Mouse (Mus musculus) embryonic facial prominence, embryonic 12.5 days (tissue): Measurements from ENCODE around the gene Bcar3. TPM values are rescaled to one million over a fixed set of nuclear protein-coding genes. Genes with fewer than 3 reads are reported as not detected.

Experiments used
- ATAC-seq: fragments of 200-750 bp; cut with Nextera tagmentation; 2 replicates; pipeline ENCODE4 v1.8.0; 2017; ENCODE audit not compliant: insufficient number of reproducible peaks, insufficient read depth, low FRiP score, low TSS enrichment
- H3K27ac ChIP-seq: fragments of 300-500 bp; sonication (generic); 2 replicates; pipeline ENCODE4 v1.5.1; 2016; ENCODE audit warnings: mild to moderate bottlenecking
- H3K27me3 ChIP-seq: fragments of 300-500 bp; sonication (generic); 2 replicates; pipeline ENCODE4 v1.6.1; 2016; ENCODE audit warnings: mild to moderate bottlenecking, moderate library complexity
- H3K36me3 ChIP-seq: fragments of 300-500 bp; sonication (generic); 2 replicates; pipeline ENCODE4 v1.6.1; 2016; ENCODE audit warnings: mild to moderate bottlenecking
- H3K4me1 ChIP-seq: fragments of 300-500 bp; sonication (generic); 2 replicates; pipeline ENCODE4 v1.6.1; 2016
- H3K4me2 ChIP-seq: fragments of 300-500 bp; sonication (generic); replicated peaks from 2 replicates; pipeline ENCODE4 v1.6.1; 2016; ENCODE audit warnings: mild to moderate bottlenecking, moderate library complexity
- H3K4me3 ChIP-seq: fragments of 300-500 bp; sonication (generic); 2 replicates; pipeline ENCODE4 v1.5.1; 2016; ENCODE audit warnings: mild to moderate bottlenecking
- H3K9ac ChIP-seq: fragments of 300-500 bp; sonication (generic); 2 replicates; pipeline ENCODE4 v1.6.1; 2016; ENCODE audit warnings: mild to moderate bottlenecking, moderate library complexity
- H3K9me3 ChIP-seq: fragments of 300-500 bp; sonication (generic); 2 replicates; pipeline ENCODE4 v1.6.1; 2016; ENCODE audit warnings: mild to moderate bottlenecking, moderate library complexity
- WGBS: fragments of 180-500 bp; shearing (Covaris S2); methylation state at CpG from one replicate; pipeline ENCODE4 v1.1.7; 2016; 5-methylcytosine and 5-hydroxymethylcytosine counted together
- polyA plus RNA-seq: library from polyadenylated mRNA; unstranded; fragments of >200 nt; fragmentation: Nextera tagmentation; extraction: Ambion mirVana; gene quantifications from 2 replicates; pipeline ENCODE4 v1.2.1, GENCODE M21; 2016

Bcar3 gene
- polyA plus RNA-seq, 1 experiment from 2014 or later: 11.2 TPM

DNA sequence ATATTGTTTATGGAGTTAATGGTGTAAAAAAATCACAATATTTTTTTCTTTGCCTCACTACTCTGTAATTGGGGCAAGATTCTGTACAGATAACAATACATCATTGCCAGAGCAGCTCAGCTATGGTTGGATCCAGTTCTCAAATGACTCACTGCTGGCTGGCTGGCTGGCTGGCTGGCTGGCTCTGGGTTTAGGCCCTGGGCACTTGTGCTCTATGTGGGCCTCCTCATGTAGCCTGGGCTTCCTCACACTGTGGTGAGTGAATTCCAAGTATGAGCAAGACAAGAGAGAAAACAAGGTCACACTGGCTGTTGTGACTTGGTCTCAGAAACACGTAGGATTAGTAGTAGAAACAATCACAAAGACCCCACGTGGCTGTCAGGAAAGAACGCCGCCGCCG lies 23.4 kb downstream of the Bcar3 start:
- 83% methylated on average over 6 of the region's 6 CpGs for WGBS
- H3K27me3 ChIP-seq: 0 out of 2 replicates have a peak, but pooled peaks cover 3% of the 10 kb centered on the region
- no peak for ATAC-seq

DNA sequence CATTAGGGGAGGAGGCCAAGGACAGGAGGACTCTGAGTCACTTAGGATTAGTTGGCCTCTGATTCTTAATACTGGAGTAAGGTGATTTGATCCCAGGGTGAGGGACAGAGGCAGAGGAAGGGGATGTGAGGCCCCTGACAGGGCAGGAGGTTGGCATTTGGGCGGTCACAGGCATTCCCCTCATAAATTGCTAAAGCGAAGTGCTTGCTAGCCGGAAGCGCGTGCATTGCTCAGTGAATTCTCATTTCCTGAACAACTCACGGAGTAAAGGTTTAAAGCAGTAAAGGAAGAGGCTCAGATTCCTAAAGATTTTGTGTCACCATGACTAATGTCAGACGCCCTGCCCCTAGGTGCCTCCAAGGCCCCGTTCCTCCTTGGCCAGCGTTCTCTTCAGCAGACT lies 28.3 kb downstream of the Bcar3 start:
- 0 out of 2 replicates have a peak, but pooled peaks cover 3% of the 10 kb centered on the region for H3K27me3 ChIP-seq
- no peak overlapping the region for H3K4me3 ChIP-seq
- WGBS: 49% methylated on average over 9 of the region's 9 CpGs
- no peak overlapping the region for H3K4me2 ChIP-seq
- H3K4me1 ChIP-seq: 0 out of 2 replicates have a peak, but pooled peaks cover 7% of the 10 kb centered on the region
- no peaks in the 10 kb centered on the region for H3K36me3 ChIP-seq
- H3K27ac ChIP-seq: no peak overlapping the region
- ATAC-seq: no peak
- H3K9ac ChIP-seq: no peak overlapping the region
- no peaks in the 10 kb centered on the region for H3K9me3 ChIP-seq

More for the DNA sequence above, 23.4 kb downstream of the Bcar3 start:
- Histone ChIP-seq H3K27ac (no peak overlapping the region), H3K4me3 (no peak overlapping the region), H3K9me3 (no peaks in the 10 kb centered on the region), H3K4me2 (no peak overlapping the region), H3K4me1 (peaks cover 11% of the 10 kb centered on the region), H3K36me3 (no peaks in the 10 kb centered on the region), H3K9ac (no peak overlapping the region)

DNA sequence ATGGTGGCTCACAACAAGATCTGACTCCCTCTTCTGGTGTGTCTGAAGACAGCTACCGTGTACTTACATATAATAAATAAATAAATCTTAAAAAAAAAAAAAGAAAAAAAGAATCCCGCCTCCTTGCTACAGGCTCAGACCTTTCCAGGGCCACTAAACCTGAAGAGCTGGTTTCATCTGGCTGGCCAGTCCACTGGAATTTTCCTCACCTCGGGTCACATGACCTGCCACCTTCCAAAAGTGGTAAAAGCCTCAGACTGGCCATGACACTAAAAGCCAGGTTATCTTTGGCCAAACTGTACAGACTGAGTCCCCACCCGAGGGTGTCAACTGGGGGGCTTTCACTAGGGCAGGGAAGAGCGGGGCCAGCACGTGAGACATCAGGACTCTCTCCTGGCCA lies 29.9 kb downstream of the Bcar3 start:
- H3K9me3 ChIP-seq: no peaks in the 10 kb centered on the region
- 0 out of 2 replicates have a peak, but pooled peaks cover 7% of the 10 kb centered on the region for H3K4me1 ChIP-seq
- WGBS: 83% methylated on average over 6 of the region's 6 CpGs
- no peak overlapping the region for H3K27ac ChIP-seq
- H3K4me3 ChIP-seq: no peak overlapping the region
- no peak for ATAC-seq
- no peaks in the 10 kb centered on the region for H3K27me3 ChIP-seq
- H3K9ac ChIP-seq: no peak overlapping the region
- no peak overlapping the region for H3K4me2 ChIP-seq
- no peaks in the 10 kb centered on the region for H3K36me3 ChIP-seq

DNA sequence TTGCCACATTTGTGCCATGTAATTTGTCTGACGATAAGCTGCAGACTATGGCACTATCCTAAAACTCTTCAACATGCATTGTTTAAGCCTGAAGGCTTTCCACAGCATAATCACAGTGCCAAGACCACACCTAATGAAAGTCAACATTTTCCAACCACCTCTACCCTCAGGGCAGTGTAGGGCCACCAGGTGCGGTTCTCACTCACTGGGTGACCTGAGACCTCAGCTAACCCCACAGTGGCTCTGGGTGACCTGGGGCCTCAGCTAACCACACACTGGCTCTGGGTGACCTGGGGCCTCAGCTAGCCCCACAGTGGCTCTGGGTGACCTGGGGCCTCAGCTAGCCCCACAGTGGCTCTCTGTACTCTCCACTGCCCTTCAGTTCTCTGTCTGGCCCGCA lies 30.6 kb downstream of the Bcar3 start:
- Histone ChIP-seq H3K4me3 (no peak overlapping the region), H3K4me2 (no peak overlapping the region), H3K9me3 (no peaks in the 10 kb centered on the region), H3K27me3 (no peaks in the 10 kb centered on the region), H3K9ac (no peak overlapping the region), H3K4me1 (0 out of 2 replicates have a peak, but pooled peaks cover 7% of the 10 kb centered on the region), H3K36me3 (no peaks in the 10 kb centered on the region), H3K27ac (no peak overlapping the region)
- WGBS: 81% methylated on average over 3 of the region's 3 CpGs
- ATAC-seq: no peak

DNA sequence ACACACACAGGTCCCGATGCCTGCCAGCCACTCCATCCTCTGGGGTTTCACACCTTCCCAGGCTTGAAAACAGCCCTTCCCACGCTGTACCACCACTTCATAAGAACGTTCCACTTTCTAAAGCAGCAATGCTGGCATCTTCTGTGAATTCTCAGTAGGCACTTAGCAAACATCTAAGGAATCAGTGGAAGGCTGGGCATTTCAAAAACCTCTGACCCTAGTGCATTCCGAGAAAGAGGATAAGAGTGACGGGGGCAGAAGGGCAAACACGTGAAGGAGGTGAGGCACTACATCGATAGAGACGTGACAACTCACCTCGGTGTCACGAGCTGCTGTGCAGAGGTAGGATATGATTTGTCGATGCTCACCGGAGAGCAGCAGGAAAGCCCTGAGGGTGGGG lies 36.5 kb downstream of the Bcar3 start:
- no peak for ATAC-seq

DNA sequence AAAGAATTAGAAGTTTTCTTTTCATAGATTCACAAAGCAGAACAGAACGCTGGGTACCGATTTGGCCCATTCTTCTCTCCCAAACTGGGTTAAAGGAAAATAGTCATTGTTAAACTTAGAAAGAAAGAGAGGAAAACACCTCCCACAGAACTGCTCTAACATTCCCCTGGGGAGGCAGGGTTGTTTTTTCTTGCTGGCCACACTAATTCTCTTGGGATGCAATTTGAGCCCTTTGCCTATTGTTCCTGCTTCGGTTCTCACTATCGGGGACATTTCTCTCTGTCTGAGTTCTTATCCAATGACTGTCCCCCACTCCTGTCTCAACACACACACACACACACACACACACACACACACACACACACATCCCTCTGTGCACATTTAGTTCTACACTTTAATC lies 39.6 kb downstream of the Bcar3 start:
- no peaks in the 10 kb centered on the region for H3K36me3 ChIP-seq
- no peak overlapping the region for H3K4me2 ChIP-seq
- H3K27me3 ChIP-seq: 0 out of 2 replicates have a peak, but pooled peaks cover 2% of the 10 kb centered on the region
- 28% methylated on average over 4 of the region's 4 CpGs for WGBS
- no peak overlapping the region for H3K4me3 ChIP-seq
- no peaks in the 10 kb centered on the region for H3K9me3 ChIP-seq
- no peak overlapping the region for H3K9ac ChIP-seq
- H3K27ac ChIP-seq: 0 out of 2 replicates have a peak overlapping the region, but pooled peaks have one; percentile 24
- H3K4me1 ChIP-seq: peaks cover 20% of the 10 kb centered on the region
- ATAC-seq: no peak

More for the DNA sequence above, 36.5 kb downstream of the Bcar3 start:
- H3K4me3 ChIP-seq: no peak overlapping the region
- H3K4me2 ChIP-seq: no peak overlapping the region
- H3K4me1 ChIP-seq: peaks cover 20% of the 10 kb centered on the region
- H3K9me3 ChIP-seq: no peaks in the 10 kb centered on the region
- no peak overlapping the region for H3K9ac ChIP-seq
- H3K27me3 ChIP-seq: 0 out of 2 replicates have a peak, but pooled peaks cover 2% of the 10 kb centered on the region
- H3K27ac ChIP-seq: no peak overlapping the region
- WGBS: 73% methylated on average over 12 of the region's 12 CpGs
- no peaks in the 10 kb centered on the region for H3K36me3 ChIP-seq

DNA sequence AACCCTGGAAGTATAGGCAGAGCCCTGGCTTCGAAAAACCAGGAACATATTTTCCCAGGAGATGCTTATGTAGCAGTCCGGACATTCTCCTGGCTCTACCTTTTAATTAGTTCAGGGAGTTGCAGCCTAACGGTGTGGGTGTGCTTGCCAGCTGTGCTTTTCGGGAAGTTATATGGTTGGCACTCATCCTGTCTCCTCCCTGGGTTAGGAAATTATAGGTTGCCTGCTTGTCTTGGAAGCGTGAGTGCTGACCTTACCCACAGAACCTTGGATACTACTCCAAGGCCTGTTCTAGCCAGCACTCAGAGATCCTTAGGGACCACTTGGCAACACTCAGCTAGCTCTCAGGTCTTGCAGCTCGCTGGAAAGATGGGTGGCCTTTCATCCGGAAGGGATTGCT lies 40.0 kb downstream of the Bcar3 start:
- no peak overlapping the region for H3K4me2 ChIP-seq
- H3K9me3 ChIP-seq: no peaks in the 10 kb centered on the region
- 0 out of 2 replicates have a peak overlapping the region, but pooled peaks have one; percentile 24 for H3K27ac ChIP-seq
- no peaks in the 10 kb centered on the region for H3K36me3 ChIP-seq
- 33% methylated on average over 7 of the region's 7 CpGs for WGBS
- no peak overlapping the region for H3K4me3 ChIP-seq
- H3K27me3 ChIP-seq: 0 out of 2 replicates have a peak, but pooled peaks cover 2% of the 10 kb centered on the region
- ATAC-seq: no peak
- peaks cover 20% of the 10 kb centered on the region for H3K4me1 ChIP-seq
- no peak overlapping the region for H3K9ac ChIP-seq

DNA sequence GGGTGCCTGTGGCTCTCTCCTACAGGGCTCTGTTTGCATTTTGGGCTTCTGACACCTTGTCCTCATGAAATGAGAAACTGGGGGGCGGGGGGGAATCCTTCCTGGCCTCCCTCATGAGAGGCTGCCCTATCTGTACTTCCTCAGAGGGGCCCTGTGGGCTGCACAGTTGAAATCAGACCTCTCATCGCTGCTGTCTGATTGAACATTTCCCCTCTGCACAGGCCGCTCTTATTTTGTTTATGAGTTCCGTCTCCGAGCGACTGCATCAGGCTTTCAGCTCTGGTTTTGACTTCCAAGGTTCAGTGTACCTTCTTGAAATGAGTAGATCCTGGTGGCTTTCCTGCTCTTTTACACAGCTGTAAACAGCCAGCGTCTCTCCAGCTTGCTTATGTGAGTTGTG lies 40.4 kb downstream of the Bcar3 start:
- Histone ChIP-seq H3K4me2 (no peak overlapping the region), H3K4me3 (no peak overlapping the region), H3K4me1 (peaks cover 20% of the 10 kb centered on the region), H3K27ac (0 out of 2 replicates have a peak overlapping the region, but pooled peaks have one; percentile 24), H3K9me3 (no peaks in the 10 kb centered on the region), H3K36me3 (no peaks in the 10 kb centered on the region), H3K9ac (no peak overlapping the region), H3K27me3 (0 out of 2 replicates have a peak, but pooled peaks cover 2% of the 10 kb centered on the region)
- WGBS: 30% methylated on average over 7 of the region's 7 CpGs
- no peak for ATAC-seq

DNA sequence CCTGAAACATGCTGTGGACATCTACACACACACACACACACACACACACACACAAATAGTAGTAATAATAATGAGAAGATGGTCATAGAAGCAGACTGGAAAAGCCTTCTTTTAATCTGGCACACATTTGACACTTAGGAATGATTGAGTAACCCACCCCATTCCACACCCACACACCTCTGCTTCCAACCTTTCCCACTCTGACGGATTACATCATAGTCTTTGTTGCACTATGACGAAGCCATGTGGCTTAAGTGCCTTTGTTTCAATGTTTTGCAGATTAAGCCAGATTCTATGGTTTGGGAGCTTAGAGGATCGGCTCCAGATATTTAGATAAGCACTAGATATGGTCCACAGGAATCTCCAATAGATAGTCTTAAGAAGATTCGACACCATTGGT lies 42.1 kb downstream of the Bcar3 start:
- Histone ChIP-seq H3K9me3 (no peaks in the 10 kb centered on the region), H3K27me3 (0 out of 2 replicates have a peak, but pooled peaks cover 2% of the 10 kb centered on the region), H3K4me2 (no peak overlapping the region), H3K27ac (no peak overlapping the region), H3K36me3 (no peaks in the 10 kb centered on the region), H3K4me1 (peaks cover 20% of the 10 kb centered on the region), H3K4me3 (no peak overlapping the region), H3K9ac (no peak overlapping the region)
- ATAC-seq: no peak
- 88% methylated on average over 4 of the region's 4 CpGs for WGBS

DNA sequence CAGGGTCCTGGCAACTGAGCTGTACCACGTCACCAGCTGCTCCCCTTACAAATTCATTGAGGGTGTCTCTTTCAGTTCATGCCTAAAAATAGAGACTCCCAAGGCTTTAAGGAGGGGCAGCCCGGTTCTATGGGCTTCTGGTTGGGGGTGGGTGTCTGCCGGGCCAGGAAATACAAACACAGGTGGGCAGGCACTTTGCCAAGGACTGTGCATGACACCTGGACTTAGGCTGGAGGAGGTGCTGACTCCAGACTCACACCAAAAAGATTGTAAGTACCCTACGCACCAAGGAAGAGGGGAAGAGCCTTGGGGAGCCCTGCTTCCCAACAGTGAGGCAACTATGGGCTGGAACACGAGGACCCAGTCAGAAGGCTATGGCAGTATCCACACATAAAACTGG lies 44.1 kb downstream of the Bcar3 start:
- WGBS: 70% methylated on average over 5 of the region's 5 CpGs
- H3K27me3 ChIP-seq: no peaks in the 10 kb centered on the region; the same call in 1 of the 2 replicates

DNA sequence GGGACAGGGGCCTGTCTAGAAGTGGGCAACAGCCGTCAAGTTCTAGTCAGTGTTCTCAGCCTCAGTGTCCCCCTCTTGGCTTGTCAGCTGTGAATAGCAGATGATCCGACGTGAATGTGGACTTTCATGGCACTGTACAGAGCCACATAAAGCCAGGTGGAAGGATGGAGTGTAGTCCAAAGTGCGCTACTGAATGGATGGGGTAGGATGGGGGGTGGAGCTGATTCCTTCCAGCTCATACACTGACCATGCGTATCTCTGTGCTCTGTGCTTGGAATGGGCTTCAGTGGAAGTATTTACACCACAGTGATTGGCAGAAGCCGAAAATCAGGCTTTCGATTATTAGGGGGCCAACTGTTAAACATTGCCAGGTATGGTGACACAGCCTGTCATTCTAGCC lies 45.0 kb downstream of the Bcar3 start:
- no peak for ATAC-seq
- no peak overlapping the region for H3K9ac ChIP-seq
- H3K4me3 ChIP-seq: no peak overlapping the region
- peaks cover 12% of the 10 kb centered on the region for H3K4me1 ChIP-seq
- no peaks in the 10 kb centered on the region for H3K36me3 ChIP-seq
- no peak overlapping the region for H3K27ac ChIP-seq
- H3K27me3 ChIP-seq: no peaks in the 10 kb centered on the region; the same call in 1 of the 2 replicates
- no peak overlapping the region for H3K4me2 ChIP-seq
- H3K9me3 ChIP-seq: no peaks in the 10 kb centered on the region
- WGBS: 90% methylated on average over 7 of the region's 7 CpGs

More for the DNA sequence above, 44.1 kb downstream of the Bcar3 start:
- Histone ChIP-seq H3K9ac (no peak overlapping the region), H3K4me3 (no peak overlapping the region), H3K27ac (no peak overlapping the region), H3K36me3 (no peaks in the 10 kb centered on the region), H3K4me1 (peaks cover 20% of the 10 kb centered on the region), H3K9me3 (no peaks in the 10 kb centered on the region), H3K4me2 (no peak overlapping the region)
- no peak for ATAC-seq

DNA sequence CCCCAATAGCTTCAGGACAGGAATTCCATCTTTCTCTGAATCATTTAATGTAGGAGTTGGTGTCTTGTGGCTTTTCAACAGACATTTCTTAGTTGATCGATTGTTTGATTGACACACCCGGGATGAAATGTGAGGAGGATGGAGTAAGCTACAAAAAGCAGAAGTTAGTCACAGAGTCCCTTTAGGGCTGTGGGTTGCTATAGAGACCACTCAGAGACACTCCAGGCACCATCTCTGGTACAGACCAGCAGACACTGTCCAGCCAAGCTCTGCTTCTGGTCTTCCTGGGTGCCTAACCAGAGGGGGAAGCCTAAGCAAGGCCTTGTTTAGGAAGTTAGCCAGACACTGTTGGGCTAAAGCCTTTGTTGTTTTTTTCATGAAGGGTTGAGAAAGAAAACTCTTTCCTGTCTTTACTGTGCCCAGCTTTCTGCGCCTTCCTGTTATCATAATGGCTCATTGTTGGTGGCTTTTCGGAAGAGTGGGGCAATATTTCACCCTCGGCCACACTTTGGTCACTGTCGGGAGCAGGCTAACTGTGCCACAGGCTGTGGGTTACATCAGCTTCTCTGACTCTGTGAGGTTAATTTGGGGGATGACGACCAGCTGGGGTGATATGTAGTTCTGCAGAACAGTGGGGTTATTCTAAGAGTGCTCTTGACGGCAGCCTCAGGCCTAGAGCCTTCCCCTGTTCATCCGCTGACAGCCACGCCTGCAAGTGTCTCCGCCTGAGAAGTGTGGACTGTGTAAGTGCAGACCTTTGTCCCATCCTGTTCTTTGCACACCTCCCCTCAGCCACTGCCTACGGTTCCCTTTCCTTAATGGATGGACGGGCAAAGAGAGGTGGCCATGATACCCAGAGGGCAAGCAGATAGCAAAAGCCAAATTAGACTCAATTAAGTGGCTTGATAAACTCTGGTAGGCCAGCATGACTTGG lies 46.5 kb downstream of the Bcar3 start:
- H3K27me3 ChIP-seq: no peaks in the 10 kb centered on the region; the same call in 1 of the 2 replicates
- H3K9ac ChIP-seq: no peak overlapping the region
- no peak for ATAC-seq
- WGBS: 50% methylated on average over 13 of the region's 13 CpGs
- H3K4me1 ChIP-seq: no peaks in the 10 kb centered on the region
- no peak overlapping the region for H3K4me2 ChIP-seq
- no peaks in the 10 kb centered on the region for H3K36me3 ChIP-seq
- H3K27ac ChIP-seq: no peak overlapping the region
- H3K4me3 ChIP-seq: no peak overlapping the region
- H3K9me3 ChIP-seq: no peaks in the 10 kb centered on the region
